In the genomic region with DNA sequence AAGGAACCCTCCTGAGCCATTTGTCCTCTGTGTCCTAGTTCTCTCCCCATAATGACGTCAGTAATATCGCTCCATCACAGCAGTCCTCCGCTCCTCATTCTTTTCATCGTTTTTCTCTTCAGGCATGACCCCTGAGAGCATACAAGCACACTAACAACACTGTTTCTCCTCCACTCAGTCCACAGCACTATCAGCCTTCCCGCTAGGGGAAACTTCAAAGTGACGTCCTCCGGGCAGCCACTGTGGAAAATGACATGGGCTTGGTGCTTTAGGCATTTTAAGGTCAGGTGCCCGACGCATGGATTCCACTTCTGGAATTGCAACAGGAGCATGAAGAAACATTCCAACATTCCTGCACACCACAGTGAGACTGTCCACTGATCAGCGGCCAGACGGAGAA, we compare ENCODE assay signal across 9 mouse cellular contexts. TPM values are rescaled to one million over a fixed set of nuclear protein-coding genes. Genes with fewer than 3 reads are reported as not detected.
DNase-seq lines count a peak whose midpoint lies in the region; ATAC-seq and TF ChIP-seq lines count a peak whose summit lies in the region.
"Had no signal": no experiment of that assay in that cellular context is flagged by ENCODE, and none has a peak within 500 bp of the region (broad histone marks: within the 10 kb centered on the region; RNA-seq: fewer than 3 reads in every experiment).

No protein-coding gene starts in this region.

- peak overlapping the region; percentile 60 for H3K4me3 ChIP-seq in left cerebral cortex, adult 2 months
- peak overlapping the region; percentile 56 for H3K4me3 ChIP-seq in hindbrain, embryonic 15.5 days
- peak overlapping the region; percentile 56 for H3K4me3 ChIP-seq in neural tube, embryonic 15.5 days (replicated peaks)

- no peaks in the 10 kb centered on the region for H3K9me3 ChIP-seq in hindbrain, embryonic 15.5 days
- no peaks in the 10 kb centered on the region for H3K9me3 ChIP-seq in neural tube, embryonic 15.5 days (replicated peaks)
- H3K9me3 ChIP-seq: stomach, embryonic 15.5 days had no signal

- peak overlapping the region; percentile 61 for H3K27ac ChIP-seq in left cerebral cortex, adult 2 months
- H3K27ac ChIP-seq in hindbrain, embryonic 15.5 days (replicated peaks): no peak overlapping the region
- H3K27ac ChIP-seq in neural tube, embryonic 15.5 days (replicated peaks): no peak overlapping the region
- H3K27ac ChIP-seq: stomach, embryonic 15.5 days had no signal

- H3K9ac ChIP-seq in hindbrain, embryonic 15.5 days: 0 out of 2 replicates have a peak overlapping the region, but pooled peaks have one; percentile 52
- peak overlapping the region; percentile 54; the same call in 1 of the 2 replicates for H3K9ac ChIP-seq in neural tube, embryonic 15.5 days (replicated peaks)
- H3K9ac ChIP-seq: stomach, embryonic 15.5 days had no signal

- peaks cover 17% of the 10 kb centered on the region for H3K4me1 ChIP-seq in hindbrain, embryonic 15.5 days (replicated peaks)
- peaks cover 17% of the 10 kb centered on the region for H3K4me1 ChIP-seq in neural tube, embryonic 15.5 days

- peak overlapping the region; percentile 97 for H3K4me2 ChIP-seq in hindbrain, embryonic 15.5 days
- peak overlapping the region; percentile 96 for H3K4me2 ChIP-seq in neural tube, embryonic 15.5 days

- WGBS in hindbrain, embryonic 15.5 days: 28% methylated on average over 11 of the region's 11 CpGs
- 30% methylated on average over 11 of the region's 11 CpGs for WGBS in neural tube, embryonic 15.5 days

- H3K27me3 ChIP-seq in hindbrain, embryonic 15.5 days: peaks cover 42% of the 10 kb centered on the region
- H3K27me3 ChIP-seq in neural tube, embryonic 15.5 days (replicated peaks): peaks cover 46% of the 10 kb centered on the region

- no peak for ATAC-seq in cerebellum, adult (ENCODE audit: insufficient number of reproducible peaks, low FRiP score, low TSS enrichment)
- ATAC-seq in hindbrain, embryonic 15.5 days (ENCODE audit: low FRiP score, low read depth): no peak
- no peak; the same call in 1 of the 2 replicates for ATAC-seq in neural tube, embryonic 15.5 days (ENCODE audit: low FRiP score)
- no peak for ATAC-seq in CD4-positive, CD25-positive, alpha-beta regulatory T cell, adult 4 months

- TF ChIP-seq CTCF in left cerebral cortex, adult 2 months (IDR thresholded peaks at IDR 0.05): no peak; the same call in 1 of the 2 replicates

- H3K36me3 ChIP-seq in hindbrain, embryonic 15.5 days: no peaks in the 10 kb centered on the region
- no peaks in the 10 kb centered on the region for H3K36me3 ChIP-seq in neural tube, embryonic 15.5 days
- H3K36me3 ChIP-seq: stomach, embryonic 15.5 days had no signal

- intact Hi-C loops in left cerebral cortex, adult 2 months (cut with DNase I): loop anchor here (5.0 kb wide), 2 partner anchors 446 to 546 kb away; no protein-coding TSS in a partner anchor

- DNase-seq in cerebellum, postnatal 25 days: peak; percentile 17 to 31
- DNase-seq in left cerebral cortex, adult 2 months (ENCODE audit: extremely low spot score in 1 of 2, low spot score in 2 of 2): no peak
- no peak for DNase-seq in left cerebral cortex, adult 11 months (ENCODE audit: low spot score)
- no peak for DNase-seq in right cerebral cortex, postnatal 10 days (ENCODE audit: low spot score in 2 of 2)

RNA-seq across cellular contexts. Expression of a gene that starts 0.7 kb away (rescaled TPM):
- total RNA-seq in left cerebral cortex, adult 2 months (2021): 1 to 10 TPM; 7.2 to 8.0 TPM
- polyA plus RNA-seq in hindbrain, embryonic 15.5 days (2015; fragmentation: Nextera tagmentation; extraction: Ambion mirVana): 1.3 and 1.7 TPM in 2 replicates
- polyA plus RNA-seq in neural tube, embryonic 15.5 days (2015; fragmentation: Nextera tagmentation; extraction: Ambion mirVana): 2.4 and 2.6 TPM in 2 replicates
- polyA plus RNA-seq in CD4-positive, CD25-positive, alpha-beta regulatory T cell, adult 4 months (2017; shearing (Covaris generic)): under 1 TPM in 1 of 2 experiments, not detected in 1; 0.37 TPM

RNA-seq across cellular contexts. Expression of a gene that starts 28.9 kb away (rescaled TPM):
- total RNA-seq in left cerebral cortex, adult 2 months (2021): 10 to 100 TPM; 92.7 to 99.7 TPM
- polyA plus RNA-seq in hindbrain, embryonic 15.5 days (2015; fragmentation: Nextera tagmentation; extraction: Ambion mirVana): 58.5 and 64.1 TPM in 2 replicates
- polyA plus RNA-seq in neural tube, embryonic 15.5 days (2015; fragmentation: Nextera tagmentation; extraction: Ambion mirVana): 61.5 and 61.6 TPM in 2 replicates
- 100 to 1,000 TPM; 180 to 227 TPM for polyA plus RNA-seq in CD4-positive, CD25-positive, alpha-beta regulatory T cell, adult 4 months (2017; shearing (Covaris generic))

Comparison
In these comparisons a context has a peak if more than half of its experiments do, and no peak if none do; other contexts are left out.
1. DNase-seq: peak in cerebellum, postnatal 25 days (2 of 2); none in left cerebral cortex, adult 2 months (0 of 2), left cerebral cortex, adult 11 months (single experiment) and right cerebral cortex, postnatal 10 days (0 of 2).
2. Peak in every context shown above with its lines, with median percentiles within 50 percentile points of each other: H3K4me3 ChIP-seq.